Mouse (Mus musculus) cerebellum, adult 11-12 months (tissue): ENCODE measurements around the gene Ambn.
"Not testable (repeated sequence)": the region's sequence is repeated elsewhere in the genome, so short reads cannot be mapped to it uniquely, and the experiment has no call there.

Experiments used
- DNase-seq: peaks from one replicate; pipeline ENCODE4 v3.0.0; 2022

Ambn gene

DNA sequence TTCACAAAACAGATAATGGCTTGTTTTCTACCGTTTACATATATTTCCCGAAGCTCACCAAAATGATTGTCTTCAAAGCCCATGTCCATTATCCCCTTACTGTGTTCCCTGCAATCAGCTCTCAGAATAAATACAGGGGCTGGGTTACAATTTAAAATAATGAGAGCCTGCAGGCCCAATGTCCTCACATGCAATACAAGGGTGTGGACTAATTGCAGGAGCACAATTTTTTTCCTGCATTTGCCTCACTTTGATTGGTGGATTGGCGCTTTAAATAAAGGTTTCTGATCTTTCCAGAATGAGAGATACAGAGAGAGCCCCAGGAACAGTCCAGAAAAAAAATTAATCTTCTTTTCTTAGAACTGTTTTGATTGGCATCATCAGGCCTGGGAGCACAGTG, at the start of gene Ambn:
TSS of gene Ambn (plus strand) at position 301 of the 400 bp plus-strand sequence.
- DNase-seq: no peak

DNA sequence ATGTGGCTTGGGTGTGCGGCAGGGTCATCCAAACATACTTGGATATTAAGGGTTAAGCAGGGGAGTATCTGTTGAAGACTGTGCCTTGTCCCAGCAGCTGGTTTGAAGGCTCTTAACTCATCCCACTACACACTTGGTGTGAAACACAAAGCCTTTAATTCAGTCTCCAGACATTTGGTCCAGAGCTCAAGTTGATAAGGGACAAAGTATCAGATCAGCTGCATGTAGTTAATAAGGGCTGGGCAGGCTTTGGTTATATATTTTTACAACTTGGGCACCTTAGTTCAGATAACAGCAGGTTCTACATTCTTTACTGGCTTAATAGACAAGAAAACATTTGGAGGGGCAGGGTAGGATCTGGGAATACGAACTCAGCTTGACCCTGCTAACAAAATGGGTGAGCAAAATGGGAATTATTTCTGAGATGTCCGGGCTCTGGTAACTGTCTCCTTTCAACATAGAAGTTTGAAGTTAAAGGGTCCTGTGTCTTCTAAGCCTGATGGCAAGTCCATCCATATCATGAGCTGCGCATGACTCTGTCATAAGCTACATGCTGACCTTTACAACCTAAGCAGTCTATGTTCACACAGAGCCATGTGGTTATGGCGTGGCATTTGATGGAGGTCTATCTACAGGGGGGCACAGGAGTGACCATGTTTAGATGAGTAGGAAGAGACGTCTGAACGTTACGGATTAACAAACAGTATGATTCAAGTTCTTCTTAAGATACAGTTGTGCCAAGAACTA, 35.3 kb upstream of the Ambn start:
- no peak for DNase-seq

GRCm38 (mm10) chr5:88424892-88425291, 30.9 kb upstream of the Ambn start:
- not testable (repeated sequence) for DNase-seq

- DNase-seq: no peak
Observed at GRCm38 (mm10) chr5:88426753-88427152, 29.0 kb upstream of the Ambn start.

DNA sequence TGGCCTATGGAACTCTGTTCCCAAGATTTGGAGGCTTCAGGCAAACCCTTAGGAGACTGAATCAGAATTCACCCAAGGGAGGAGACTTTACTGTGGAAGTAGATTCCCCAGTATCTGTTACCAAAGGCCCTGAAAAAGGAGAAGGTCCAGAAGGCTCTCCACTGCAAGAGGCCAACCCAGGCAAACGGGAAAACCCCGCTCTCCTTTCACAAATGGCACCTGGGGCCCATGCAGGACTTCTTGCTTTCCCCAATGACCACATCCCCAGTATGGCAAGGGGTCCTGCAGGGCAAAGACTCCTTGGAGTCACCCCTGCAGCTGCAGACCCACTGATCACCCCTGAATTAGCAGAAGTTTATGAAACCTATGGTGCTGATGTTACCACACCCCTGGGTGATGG, 11.7 kb downstream of the Ambn start:
- DNase-seq: no peak

- DNase-seq: no peak
Observed at GRCm38 (mm10) chr5:88468807-88469704, 13.3 kb downstream of the Ambn start.

DNA sequence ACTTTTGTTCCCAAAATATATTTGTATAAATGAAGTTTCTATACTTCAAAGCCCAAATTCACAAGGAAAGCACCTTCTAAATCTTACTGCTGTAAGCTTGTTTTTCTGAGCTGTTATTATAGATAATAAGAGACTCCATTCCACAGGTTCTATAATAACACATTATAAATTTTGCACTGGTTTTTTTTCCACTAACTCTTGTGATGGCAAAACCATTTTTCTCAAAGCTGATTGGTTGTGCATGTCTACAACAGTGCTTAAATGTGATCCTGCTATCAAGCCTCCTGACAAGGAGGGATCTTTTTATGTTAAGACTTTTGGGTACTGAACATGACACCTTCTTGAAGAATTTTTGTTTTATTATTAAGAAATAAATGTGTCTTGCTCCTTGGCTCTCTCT, 31.9 kb downstream of the Ambn start, which contains the start of gene Enam:
TSS of gene Enam (plus strand) at position 301 of the 400 bp plus-strand sequence.
- no peak for DNase-seq

DNA sequence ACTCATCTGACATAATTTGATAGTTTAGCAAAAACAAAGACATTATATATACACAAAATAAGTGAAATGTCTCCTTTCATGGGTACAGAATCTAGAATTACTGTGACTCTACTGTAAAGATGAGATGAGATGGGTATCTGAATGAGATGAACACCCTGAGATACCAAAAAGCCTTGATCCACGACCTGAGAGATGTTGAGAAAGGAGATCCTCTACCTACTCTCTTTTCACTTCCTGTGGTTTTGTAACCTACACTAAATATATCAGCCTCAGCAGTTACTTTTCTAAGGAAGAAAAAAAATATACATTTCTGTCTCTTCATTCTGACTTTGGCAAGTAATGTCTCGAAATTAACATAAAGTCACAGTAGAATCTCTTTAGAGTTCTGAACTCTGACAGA, 33.2 kb downstream of the Ambn start:
- DNase-seq: no peak

GRCm38 (mm10) chr5:88491111-88491510, 35.3 kb downstream of the Ambn start:
- no peak for DNase-seq

DNA sequence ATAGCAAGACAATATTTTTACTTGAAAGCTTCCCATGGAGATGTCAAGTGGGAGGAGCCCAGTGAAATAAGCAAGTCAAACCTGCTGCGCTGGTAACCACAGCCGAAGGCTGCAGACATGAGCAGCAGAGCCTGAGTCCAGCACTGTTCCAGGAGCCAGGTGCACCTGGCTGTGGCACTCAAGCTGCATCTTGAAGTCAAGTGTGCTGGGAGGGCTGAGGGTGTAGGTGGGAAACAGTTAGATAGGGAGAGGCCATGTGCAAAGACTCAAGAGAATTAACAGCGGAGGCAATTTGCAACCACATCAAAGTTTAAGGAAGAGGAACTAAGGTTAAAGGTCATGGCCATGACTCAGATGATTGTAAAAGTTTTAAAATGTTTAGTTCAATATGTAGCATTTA, 44.0 kb downstream of the Ambn start:
- DNase-seq: no peak

GRCm38 (mm10) chr5:88508555-88508954, 52.8 kb downstream of the Ambn start:
- no peak for DNase-seq

DNA sequence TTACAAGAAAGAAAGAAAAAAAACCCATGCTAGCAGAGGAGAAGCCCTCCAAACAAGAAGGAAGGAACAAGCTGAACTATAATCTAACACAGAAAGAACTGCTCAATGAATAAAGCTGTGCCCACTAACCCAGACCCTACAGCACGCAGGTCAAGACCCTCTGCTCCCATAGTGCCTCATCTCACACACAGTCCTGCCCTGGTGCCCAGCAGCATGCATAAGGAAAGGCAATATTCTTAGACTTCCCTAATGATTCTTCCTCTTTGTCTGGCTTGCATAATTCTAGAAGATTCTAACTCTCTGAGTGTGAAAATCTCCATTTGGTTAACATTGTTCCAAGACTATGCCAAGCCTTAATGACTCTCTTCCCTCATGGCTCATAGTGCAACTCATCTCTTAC, 53.2 kb downstream of the Ambn start:
- no peak for DNase-seq
